Mouse (Mus musculus) lung, embryonic 16.5 days (tissue): Measurements from ENCODE around the gene Gm21970. TPM values are rescaled to one million over a fixed set of nuclear protein-coding genes. Genes with fewer than 3 reads are reported as not detected.

Experiments
- polyA plus RNA-seq: library from polyadenylated mRNA; unstranded; fragments of >200 nt; fragmentation: Nextera tagmentation; extraction: Ambion mirVana; gene quantifications from 2 replicates; pipeline ENCODE4 v1.2.1, GENCODE M21; 2015

Gm21970 gene
- polyA plus RNA-seq, 1 experiment from 2014 or later, result not detected

Other genes with a start within 250 kb of the Gm21970 start
- not detected in 2 replicates for gene Olig2, start 166.3 kb upstream of the Gm21970 start, polyA plus RNA-seq
- gene Olig1, start 121.9 kb upstream of the Gm21970 start, polyA plus RNA-seq, result 0.40 TPM in 1 of 2 replicates, not detected in the other
- 69.6 and 73.0 TPM in 2 replicates for gene Ifnar2, start 18.9 kb upstream of the Gm21970 start, polyA plus RNA-seq
- 56.8 and 61.5 TPM in 2 replicates for gene Il10rb, start 14.4 kb downstream of the Gm21970 start, polyA plus RNA-seq
- 65.0 and 69.3 TPM in 2 replicates for gene Ifnar1, start 93.5 kb downstream of the Gm21970 start, polyA plus RNA-seq
- gene Ifngr2, start 155.4 kb downstream of the Gm21970 start, polyA plus RNA-seq, result 53.7 and 54.1 TPM in 2 replicates
- gene Tmem50b, start 206.1 kb downstream of the Gm21970 start, polyA plus RNA-seq, result 55.4 and 59.1 TPM in 2 replicates
- 2.2 and 2.9 TPM in 2 replicates for gene Dnajc28, start 227.3 kb downstream of the Gm21970 start, polyA plus RNA-seq